Mouse (Mus musculus): ENCODE data around the gene Hs3st4.

Gene Hs3st4

GRCm38 (mm10) chr7:124347218-124348017, 364.7 kb downstream of the Hs3st4 start:
- DNase-seq (ENCODE audit: low spot score), result no peak

- DNase-seq (ENCODE audit: low spot score), result no peak
Measured at GRCm38 (mm10) chr7:124354035-124354434, 371.4 kb downstream of the Hs3st4 start.

GRCm38 (mm10) chr7:124358068-124358467, 375.4 kb downstream of the Hs3st4 start:
- DNase-seq (ENCODE audit: low spot score), result no peak

GRCm38 (mm10) chr7:124359836-124360235, 377.2 kb downstream of the Hs3st4 start:
- no peak for DNase-seq (ENCODE audit: low spot score)

DNA sequence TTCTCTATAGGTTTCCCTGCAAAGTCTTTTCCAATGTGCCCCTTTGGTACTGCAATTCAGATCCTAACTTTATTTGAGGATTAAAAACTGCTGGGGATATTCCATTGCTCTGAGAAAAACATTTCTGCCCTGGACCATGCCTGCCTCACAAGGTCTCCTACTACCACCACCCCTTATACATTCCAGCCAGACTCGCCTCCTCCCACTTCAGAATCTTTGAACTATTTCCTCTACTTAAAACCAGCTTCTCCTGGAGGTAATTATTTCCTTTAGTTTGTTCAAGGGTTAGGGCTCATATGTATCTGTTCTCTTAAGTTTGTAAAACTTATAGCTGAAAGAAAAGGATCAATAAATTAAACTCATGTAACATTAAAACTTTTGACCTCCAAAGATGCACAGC, 389.6 kb downstream of the Hs3st4 start:
- no peak for DNase-seq (ENCODE audit: low spot score)

DNA sequence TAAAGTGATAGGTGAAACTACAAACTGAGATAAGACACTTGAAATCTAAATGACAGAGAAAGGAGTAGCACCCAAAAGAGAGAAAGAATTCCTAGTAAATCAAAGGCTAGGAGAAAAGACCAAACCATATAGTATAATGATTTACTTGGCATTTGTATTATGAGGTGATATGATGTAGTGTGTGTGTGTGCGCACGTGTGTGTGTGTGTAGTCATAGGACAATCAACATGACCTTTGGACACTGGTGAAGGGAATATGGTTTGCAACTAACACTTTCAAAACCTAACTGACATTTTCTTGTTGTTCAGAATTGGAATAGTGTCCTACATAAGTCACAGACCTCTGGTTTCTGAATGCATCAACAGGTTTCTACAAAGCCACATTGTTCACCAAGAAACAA, 390.0 kb downstream of the Hs3st4 start:
- DNase-seq (ENCODE audit: low spot score), result no peak

DNA sequence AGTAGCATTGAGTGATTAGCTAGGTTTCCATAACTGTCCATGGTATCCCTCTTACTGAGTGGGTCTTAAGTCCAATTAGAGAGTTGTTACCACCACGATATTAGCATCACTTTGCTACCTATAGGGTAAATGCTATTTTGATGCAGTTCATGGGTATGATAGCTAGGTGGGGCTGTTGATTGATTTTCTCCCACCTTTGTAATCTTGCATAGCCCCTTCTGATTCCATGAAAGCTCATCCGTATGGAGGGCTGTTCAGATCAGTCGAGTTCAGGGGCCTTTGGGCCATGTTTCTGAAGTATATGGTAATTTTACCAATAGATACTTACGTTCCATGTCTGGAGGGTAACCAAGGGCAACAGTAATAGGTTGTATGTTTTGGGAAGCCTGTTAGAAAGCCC, 400.8 kb downstream of the Hs3st4 start:
- DNase-seq (ENCODE audit: low spot score), result no peak

DNA sequence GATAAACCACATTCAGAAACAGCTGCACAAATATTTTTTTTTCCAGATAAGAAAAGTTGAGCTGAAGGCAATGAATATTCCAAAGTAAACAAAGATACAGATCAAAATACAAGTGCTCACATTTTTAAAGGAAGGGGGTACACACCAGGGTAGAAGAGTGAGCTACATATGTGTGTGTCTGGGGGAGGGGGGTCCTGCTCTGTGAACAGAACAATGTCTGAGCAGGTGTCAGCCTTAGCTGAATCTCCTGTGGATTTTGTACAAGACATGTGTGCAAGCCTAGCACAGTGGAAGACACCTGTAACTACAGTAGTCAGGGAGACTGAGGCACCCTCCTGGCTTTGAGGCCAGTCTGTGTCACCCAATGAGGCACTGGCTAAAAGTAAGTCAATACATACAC, 416.5 kb downstream of the Hs3st4 start:
- DNase-seq (ENCODE audit: low spot score), result no peak

- DNase-seq (ENCODE audit: low spot score), result no peak
Measured at GRCm38 (mm10) chr7:124426951-124427350, 444.3 kb downstream of the Hs3st4 start.

All from urinary bladder, postnatal 10 days (tissue).